Mouse (Mus musculus) neural tube, embryonic 12.5 days (tissue): ENCODE results near the gene Zfp758. TPM values are rescaled to one million over a fixed set of nuclear protein-coding genes. Genes with fewer than 3 reads are reported as not detected.
A peak's percentile ranks its signal among the peaks of the same experiment; 100 is the strongest.
"Not testable (repeated sequence)": the region's sequence is repeated elsewhere in the genome, so short reads cannot be mapped to it uniquely, and the experiment has no call there.

Experiments
- ATAC-seq: fragments of 200-750 bp; cut with Nextera tagmentation; 2 replicates; pipeline ENCODE4 v1.8.0; 2017; ENCODE audit warnings: low read depth, mild to moderate bottlenecking, moderate TSS enrichment, moderate library complexity; ENCODE audit not compliant: low FRiP score
- H3K27ac ChIP-seq: fragments of 300-500 bp; sonication (generic); 2 replicates; pipeline ENCODE4 v1.5.1; 2016
- H3K27me3 ChIP-seq: fragments of 300-500 bp; sonication (generic); replicated peaks from 2 replicates; pipeline ENCODE4 v1.6.1; 2016; ENCODE audit warnings: mild to moderate bottlenecking
- H3K36me3 ChIP-seq: fragments of 300-500 bp; sonication (generic); 2 replicates; pipeline ENCODE4 v1.6.1; 2016; ENCODE audit warnings: mild to moderate bottlenecking
- H3K4me1 ChIP-seq: fragments of 300-500 bp; sonication (generic); 2 replicates; pipeline ENCODE4 v1.6.1; 2016
- H3K4me2 ChIP-seq: fragments of 300-500 bp; sonication (generic); replicated peaks from 2 replicates; pipeline ENCODE4 v1.6.1; 2016; ENCODE audit warnings: mild to moderate bottlenecking
- H3K4me3 ChIP-seq: fragments of 300-500 bp; sonication (generic); 2 replicates; pipeline ENCODE4 v1.5.1; 2016
- H3K9ac ChIP-seq: fragments of 300-500 bp; sonication (generic); 2 replicates; pipeline ENCODE4 v1.6.1; 2016; ENCODE audit warnings: mild to moderate bottlenecking
- H3K9me3 ChIP-seq: fragments of 300-500 bp; sonication (generic); 2 replicates; pipeline ENCODE4 v1.6.1; 2016; ENCODE audit warnings: mild to moderate bottlenecking
- WGBS: fragments of 180-500 bp; shearing (Covaris S2); methylation state at CpG from one replicate; pipeline ENCODE4 v1.1.7; 2016; 5-methylcytosine and 5-hydroxymethylcytosine counted together
- polyA plus RNA-seq: library from polyadenylated mRNA; unstranded; fragments of >200 nt; fragmentation: Nextera tagmentation; extraction: Ambion mirVana; gene quantifications from 2 replicates; pipeline ENCODE4 v1.2.1, GENCODE M21; 2016

Zfp758 gene
- 9.3 and 9.8 TPM in 2 replicates for polyA plus RNA-seq

GRCm38 (mm10) chr17:22361101-22361781, at the start of gene Zfp758, which contains the start of gene Zfp944:
Gene Zfp758 (plus strand): TSS chr17:22361453.
Gene Zfp944 (minus strand): TSS chr17:22361400.
- H3K27ac ChIP-seq, H3K27me3 ChIP-seq, H3K9me3 ChIP-seq: not testable (repeated sequence)
- peak within 1 kb of the TSS; percentile 64 for H3K4me2 ChIP-seq
- H3K36me3 ChIP-seq: peaks cover 11% of the 10 kb centered on the region
- H3K4me1 ChIP-seq: peaks cover 12% of the 10 kb centered on the region; the same call in 1 of the 2 replicates
- 0% methylated on average over 34 of the region's 43 CpGs for WGBS
- peak within 1 kb of the TSS; percentile 64 for H3K9ac ChIP-seq
- peak; percentile 99 for ATAC-seq
- H3K4me3 ChIP-seq: peak within 1 kb of the TSS; percentile 57

GRCm38 (mm10) chr17:22314219-22314618, 47.0 kb upstream of the Zfp758 start:
- H3K9ac ChIP-seq: peak overlapping the region; percentile 65
- H3K9me3 ChIP-seq, H3K4me1 ChIP-seq, H3K36me3 ChIP-seq, H3K27me3 ChIP-seq, H3K27ac ChIP-seq: not testable (repeated sequence)
- H3K4me3 ChIP-seq: peak overlapping the region; percentile 58
- WGBS: 3% methylated on average over 3 of the region's 3 CpGs
- peak overlapping the region; percentile 56 for H3K4me2 ChIP-seq
- ATAC-seq: peak; percentile 80

GRCm38 (mm10) chr17:22314730-22315226, 46.5 kb upstream of the Zfp758 start, which contains the start of gene CT030661.1:
Gene CT030661.1 (minus strand): TSS chr17:22314837.
- Histone ChIP-seq H3K4me2 (peak within 1 kb of the TSS; percentile 56), H3K9ac (peak within 1 kb of the TSS; percentile 65), H3K4me3 (peak within 1 kb of the TSS; percentile 58)
- ATAC-seq: peak; percentile 99
- not testable (repeated sequence) for H3K4me1 ChIP-seq, H3K36me3 ChIP-seq, H3K27me3 ChIP-seq, H3K27ac ChIP-seq, H3K9me3 ChIP-seq
- under 1% methylated on average over 20 of the region's 20 CpGs for WGBS

GRCm38 (mm10) chr17:22315247-22315646, 46.0 kb upstream of the Zfp758 start:
- H3K4me1 ChIP-seq, H3K27me3 ChIP-seq, H3K27ac ChIP-seq, H3K36me3 ChIP-seq, H3K9me3 ChIP-seq, ATAC-seq, H3K9ac ChIP-seq: not testable (repeated sequence)
- 28% methylated on average over 2 of the region's 2 CpGs for WGBS
- Histone ChIP-seq H3K4me3 (peak overlapping the region; percentile 58), H3K4me2 (peak overlapping the region; percentile 56)

GRCm38 (mm10) chr17:22352794-22353193, 8.5 kb upstream of the Zfp758 start:
- ATAC-seq: no peak
- Histone ChIP-seq H3K4me1 (no peaks in the 10 kb centered on the region), H3K36me3 (peaks cover 7% of the 10 kb centered on the region; the same call in 1 of the 2 replicates), H3K27ac (no peak overlapping the region), H3K4me3 (no peak overlapping the region), H3K4me2 (no peak overlapping the region), H3K9me3 (no peaks in the 10 kb centered on the region), H3K27me3 (no peaks in the 10 kb centered on the region), H3K9ac (no peak overlapping the region)

GRCm38 (mm10) chr17:22360572-22360971, 681 bp upstream of the Zfp758 start:
- H3K27ac ChIP-seq: no peak overlapping the region
- H3K4me1 ChIP-seq: peaks cover 12% of the 10 kb centered on the region; the same call in 1 of the 2 replicates
- H3K9ac ChIP-seq: peak overlapping the region; percentile 58
- 28% methylated on average over 5 of the region's 5 CpGs for WGBS
- peak; percentile 38; the same call in 1 of the 2 replicates for ATAC-seq
- H3K27me3 ChIP-seq: no peaks in the 10 kb centered on the region
- 0 out of 2 replicates have a peak, but pooled peaks cover 10% of the 10 kb centered on the region for H3K9me3 ChIP-seq
- peak overlapping the region; percentile 60 for H3K4me2 ChIP-seq
- peak overlapping the region; percentile 57 for H3K4me3 ChIP-seq
- peaks cover 11% of the 10 kb centered on the region for H3K36me3 ChIP-seq

- ATAC-seq: no peak
- H3K4me2 ChIP-seq: no peak overlapping the region
- 98% methylated on average over 3 of the region's 3 CpGs for WGBS
Measured at GRCm38 (mm10) chr17:22363895-22364294, 2.6 kb downstream of the Zfp758 start.

GRCm38 (mm10) chr17:22410756-22411155, 49.5 kb downstream of the Zfp758 start:
- Histone ChIP-seq H3K4me1 (no peaks in the 10 kb centered on the region), H3K4me3 (no peak overlapping the region), H3K9me3 (no peaks in the 10 kb centered on the region), H3K4me2 (no peak overlapping the region), H3K27me3 (no peaks in the 10 kb centered on the region), H3K36me3 (no peaks in the 10 kb centered on the region), H3K27ac (no peak overlapping the region), H3K9ac (no peak overlapping the region)
- 80% methylated on average over 2 of the region's 2 CpGs for WGBS
- no peak for ATAC-seq

More at GRCm38 (mm10) chr17:22363895-22364294, 2.6 kb downstream of the Zfp758 start:
- Histone ChIP-seq H3K9me3 (peaks cover 17% of the 10 kb centered on the region; the same call in 1 of the 2 replicates), H3K4me3 (no peak overlapping the region), H3K9ac (no peak overlapping the region), H3K27ac (no peak overlapping the region), H3K36me3 (peaks cover 3% of the 10 kb centered on the region), H3K4me1 (peaks cover 12% of the 10 kb centered on the region; the same call in 1 of the 2 replicates), H3K27me3 (no peaks in the 10 kb centered on the region)

- Histone ChIP-seq H3K27ac (no peak overlapping the region), H3K4me2 (no peak overlapping the region), H3K9me3 (no peaks in the 10 kb centered on the region), H3K36me3 (no peaks in the 10 kb centered on the region), H3K27me3 (no peaks in the 10 kb centered on the region), H3K4me1 (no peaks in the 10 kb centered on the region), H3K9ac (no peak overlapping the region), H3K4me3 (no peak overlapping the region)
- WGBS: under 1% methylated on average over 3 of the region's 3 CpGs
- peak; percentile 63; the same call in 1 of the 2 replicates for ATAC-seq
Measured at GRCm38 (mm10) chr17:22417510-22417909, 56.3 kb downstream of the Zfp758 start.

- Histone ChIP-seq H3K27me3 (no peaks in the 10 kb centered on the region), H3K9me3 (no peaks in the 10 kb centered on the region), H3K9ac (peak within 1 kb of the TSS; percentile 64), H3K4me3 (peak within 1 kb of the TSS; percentile 62), H3K36me3 (no peaks in the 10 kb centered on the region), H3K4me1 (peaks cover 10% of the 10 kb centered on the region; the same call in 1 of the 2 replicates), H3K4me2 (peak within 1 kb of the TSS; percentile 65), H3K27ac (peak within 1 kb of the TSS; percentile 42; the same call in 1 of the 2 replicates)
- peak; percentile 97 for ATAC-seq
- WGBS: under 1% methylated on average over 29 of the region's 29 CpGs
Measured at GRCm38 (mm10) chr17:22423952-22424617, 62.8 kb downstream of the Zfp758 start, which contains the start of gene Zfp946. Gene Zfp946 (plus strand): TSS chr17:22424222.

- peak overlapping the region; percentile 64 for H3K9ac ChIP-seq
- 3% methylated on average over 12 of the region's 12 CpGs for WGBS
- H3K27ac ChIP-seq: no peak overlapping the region
- no peaks in the 10 kb centered on the region for H3K27me3 ChIP-seq
- H3K4me3 ChIP-seq: peak overlapping the region; percentile 62
- no peaks in the 10 kb centered on the region for H3K36me3 ChIP-seq
- no peaks in the 10 kb centered on the region for H3K9me3 ChIP-seq
- peak; percentile 34 for ATAC-seq
- peak overlapping the region; percentile 65 for H3K4me2 ChIP-seq
- peaks cover 10% of the 10 kb centered on the region; the same call in 1 of the 2 replicates for H3K4me1 ChIP-seq
Measured at GRCm38 (mm10) chr17:22424636-22425354, 63.5 kb downstream of the Zfp758 start.
